Mouse (Mus musculus) embryonic facial prominence, embryonic 11.5 days (tissue): ENCODE data around the gene Dact2. TPM values are rescaled to one million over a fixed set of nuclear protein-coding genes. Genes with fewer than 3 reads are reported as not detected.

Experiments used
- ATAC-seq: fragments of 200-750 bp; cut with Nextera tagmentation; replicated peaks from 2 replicates; pipeline ENCODE4 v1.8.0; 2017; ENCODE audit warnings: low read depth; ENCODE audit not compliant: insufficient number of reproducible peaks, low FRiP score, low TSS enrichment
- DNase-seq: peaks from one replicate; pipeline ENCODE4 v3.0.0-alpha.2; 2015; ENCODE audit warnings: low spot score
- H3K27ac ChIP-seq: fragments of 300-500 bp; sonication (generic); replicated peaks from 2 replicates; pipeline ENCODE4 v1.5.1; 2014; ENCODE audit warnings: mild to moderate bottlenecking, low read depth, low read length, control low read depth
- H3K27me3 ChIP-seq: fragments of 300-500 bp; sonication (generic); 2 replicates; pipeline ENCODE4 v1.6.1; 2014; ENCODE audit warnings: mild to moderate bottlenecking, low read length, moderate library complexity, mixed read lengths; ENCODE audit not compliant: control insufficient read depth, insufficient read depth
- H3K36me3 ChIP-seq: fragments of 300-500 bp; sonication (generic); replicated peaks from 2 replicates; pipeline ENCODE4 v1.6.1; 2014; ENCODE audit warnings: low read depth, mild to moderate bottlenecking, low read length, moderate library complexity, mixed read lengths; ENCODE audit not compliant: control insufficient read depth, insufficient read depth
- H3K4me1 ChIP-seq: fragments of 300-500 bp; sonication (generic); 2 replicates; pipeline ENCODE4 v1.6.1; 2014; ENCODE audit warnings: low read length, mixed read lengths; ENCODE audit not compliant: control insufficient read depth, insufficient read depth
- H3K4me2 ChIP-seq: fragments of 300-500 bp; sonication (generic); 2 replicates; pipeline ENCODE4 v1.6.1; 2014; ENCODE audit warnings: low read depth, mild to moderate bottlenecking, control low read depth, low read length, moderate library complexity
- H3K4me3 ChIP-seq: fragments of 300-500 bp; sonication (generic); 2 replicates; pipeline ENCODE4 v1.5.1; 2014; ENCODE audit warnings: low read depth, low read length, control low read depth
- H3K9ac ChIP-seq: fragments of 300-500 bp; sonication (generic); replicated peaks from 2 replicates; pipeline ENCODE4 v1.6.1; 2014; ENCODE audit warnings: mild to moderate bottlenecking, control low read depth, low read length
- H3K9me3 ChIP-seq: fragments of 300-500 bp; sonication (generic); replicated peaks from 2 replicates; pipeline ENCODE4 v1.6.1; 2016; ENCODE audit warnings: mild to moderate bottlenecking, low read length, inconsistent platforms, mixed read lengths; ENCODE audit not compliant: control insufficient read depth
- WGBS: fragments of 180-500 bp; shearing (Covaris S2); extraction: QIAGEN DNeasy Blood & Tissue Kit; methylation state at CpG from one replicate; pipeline ENCODE4 v1.1.7; 2014; 5-methylcytosine and 5-hydroxymethylcytosine counted together
- polyA plus RNA-seq: library from polyadenylated mRNA; unstranded; fragments of >200 nt; fragmentation: Nextera tagmentation; extraction: Ambion mirVana; gene quantifications from 2 replicates; pipeline ENCODE4 v1.2.1, GENCODE M21; 2014

Dact2 gene
- polyA plus RNA-seq, 1 experiment from 2014 or later: 1.1 TPM

- Histone ChIP-seq H3K9me3 (no peaks in the 10 kb centered on the region), H3K27me3 (peaks cover 32% of the 10 kb centered on the region), H3K36me3 (no peaks in the 10 kb centered on the region), H3K4me2 (no peak overlapping the region), H3K27ac (no peak overlapping the region), H3K4me3 (no peak overlapping the region), H3K4me1 (peaks cover 5% of the 10 kb centered on the region), H3K9ac (no peak overlapping the region)
- WGBS: 32% methylated on average over 3 of the region's 3 CpGs
- peak; percentile 37; the same call in 1 of the 2 replicates for ATAC-seq
- peak; percentile 86 for DNase-seq
Measured at GRCm38 (mm10) chr17:14206062-14206461, 2.0 kb upstream of the Dact2 start.

GRCm38 (mm10) chr17:14205236-14205635 lies 1.1 kb upstream of the Dact2 start:
- no peak overlapping the region for H3K4me3 ChIP-seq
- peaks cover 32% of the 10 kb centered on the region for H3K27me3 ChIP-seq
- no peak for DNase-seq
- H3K36me3 ChIP-seq: no peaks in the 10 kb centered on the region
- ATAC-seq: no peak
- no peak overlapping the region for H3K9ac ChIP-seq
- H3K27ac ChIP-seq: no peak overlapping the region
- WGBS: 79% methylated on average over 3 of the region's 3 CpGs
- H3K9me3 ChIP-seq: no peaks in the 10 kb centered on the region
- H3K4me2 ChIP-seq: no peak overlapping the region
- H3K4me1 ChIP-seq: peaks cover 6% of the 10 kb centered on the region

GRCm38 (mm10) chr17:14203121-14203941 lies 773 bp downstream of the Dact2 start:
- DNase-seq: peak; percentile 56
- Histone ChIP-seq H3K9ac (peak overlapping the region; percentile 72), H3K4me2 (peak overlapping the region; percentile 99), H3K27me3 (peaks cover 32% of the 10 kb centered on the region), H3K27ac (no peak overlapping the region), H3K4me1 (peaks cover 6% of the 10 kb centered on the region), H3K36me3 (no peaks in the 10 kb centered on the region), H3K4me3 (peak overlapping the region; percentile 63), H3K9me3 (no peaks in the 10 kb centered on the region)
- under 1% methylated on average over 92 of the region's 97 CpGs for WGBS
- ATAC-seq: peak; percentile 57

GRCm38 (mm10) chr17:14202291-14203030 lies 1.6 kb downstream of the Dact2 start:
- H3K9ac ChIP-seq: no peak overlapping the region
- H3K27me3 ChIP-seq: peaks cover 32% of the 10 kb centered on the region
- no peaks in the 10 kb centered on the region for H3K9me3 ChIP-seq
- 2% methylated on average over 18 of the region's 18 CpGs for WGBS
- H3K4me3 ChIP-seq: peak overlapping the region; percentile 63
- ATAC-seq: no peak
- DNase-seq: peak; percentile 27
- no peak overlapping the region for H3K27ac ChIP-seq
- H3K36me3 ChIP-seq: no peaks in the 10 kb centered on the region
- H3K4me1 ChIP-seq: peaks cover 6% of the 10 kb centered on the region
- H3K4me2 ChIP-seq: peak overlapping the region; percentile 99

GRCm38 (mm10) chr17:14201281-14201787 lies 2.8 kb downstream of the Dact2 start:
- H3K4me3 ChIP-seq: no peak overlapping the region
- DNase-seq: peak; percentile 35
- no peak overlapping the region for H3K27ac ChIP-seq

GRCm38 (mm10) chr17:14200206-14200605 lies 3.9 kb downstream of the Dact2 start:
- no peak overlapping the region for H3K9ac ChIP-seq
- WGBS: 83% methylated on average over 7 of the region's 7 CpGs
- H3K27me3 ChIP-seq: peaks cover 30% of the 10 kb centered on the region

More at GRCm38 (mm10) chr17:14201281-14201787, 2.8 kb downstream of the Dact2 start:
- H3K4me2 ChIP-seq: no peak overlapping the region
- H3K27me3 ChIP-seq: peaks cover 32% of the 10 kb centered on the region
- peaks cover 6% of the 10 kb centered on the region for H3K4me1 ChIP-seq
- WGBS: 7% methylated on average over 12 of the region's 12 CpGs
- H3K9me3 ChIP-seq: no peaks in the 10 kb centered on the region
- no peak overlapping the region for H3K9ac ChIP-seq
- ATAC-seq: no peak
- no peaks in the 10 kb centered on the region for H3K36me3 ChIP-seq

GRCm38 (mm10) chr17:14199621-14200020 lies 4.5 kb downstream of the Dact2 start:
- Histone ChIP-seq H3K4me2 (no peak overlapping the region), H3K27me3 (peaks cover 26% of the 10 kb centered on the region), H3K36me3 (no peaks in the 10 kb centered on the region), H3K4me1 (peaks cover 6% of the 10 kb centered on the region), H3K4me3 (no peak overlapping the region), H3K27ac (no peak overlapping the region), H3K9ac (no peak overlapping the region), H3K9me3 (no peaks in the 10 kb centered on the region)
- peak; percentile 40 for DNase-seq
- no peak for ATAC-seq
- 47% methylated on average over 4 of the region's 4 CpGs for WGBS

More at GRCm38 (mm10) chr17:14200206-14200605, 3.9 kb downstream of the Dact2 start:
- no peak for ATAC-seq
- DNase-seq: no peak
- no peaks in the 10 kb centered on the region for H3K9me3 ChIP-seq
- H3K4me1 ChIP-seq: peaks cover 6% of the 10 kb centered on the region
- H3K27ac ChIP-seq: no peak overlapping the region
- H3K4me2 ChIP-seq: no peak overlapping the region
- no peaks in the 10 kb centered on the region for H3K36me3 ChIP-seq
- no peak overlapping the region for H3K4me3 ChIP-seq
